Mouse (Mus musculus) right cerebral cortex, postnatal 14 days (tissue): ENCODE measurements around the gene E130309D02Rik.

Experiments
- DNase-seq: peaks from one replicate; pipeline ENCODE4 v3.0.0; 2022

The E130309D02Rik gene

GRCm38 (mm10) chr5:143308825-143309224, 6.3 kb downstream of the E130309D02Rik start:
- no peak for DNase-seq

DNA sequence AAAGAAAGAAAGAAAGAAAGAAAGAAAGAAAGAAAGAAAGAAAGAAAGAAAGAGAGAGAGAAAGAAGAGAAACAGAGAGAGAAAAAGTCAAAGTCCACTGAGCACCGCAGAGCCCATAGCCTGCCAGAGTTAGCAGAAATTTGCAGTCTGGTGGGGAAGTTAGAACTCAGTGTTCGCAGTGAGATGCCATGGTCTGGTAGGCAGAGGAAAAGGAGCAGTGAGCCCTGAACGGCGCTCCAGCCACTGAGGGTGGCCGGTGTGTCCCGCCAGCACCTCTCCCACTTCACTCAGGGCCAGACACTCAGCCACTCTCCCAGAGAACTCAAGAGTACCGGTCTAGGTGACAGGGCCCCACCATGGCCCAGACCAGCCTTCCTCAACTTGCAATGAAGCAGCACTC, 10.9 kb downstream of the E130309D02Rik start:
- DNase-seq = no peak

DNA sequence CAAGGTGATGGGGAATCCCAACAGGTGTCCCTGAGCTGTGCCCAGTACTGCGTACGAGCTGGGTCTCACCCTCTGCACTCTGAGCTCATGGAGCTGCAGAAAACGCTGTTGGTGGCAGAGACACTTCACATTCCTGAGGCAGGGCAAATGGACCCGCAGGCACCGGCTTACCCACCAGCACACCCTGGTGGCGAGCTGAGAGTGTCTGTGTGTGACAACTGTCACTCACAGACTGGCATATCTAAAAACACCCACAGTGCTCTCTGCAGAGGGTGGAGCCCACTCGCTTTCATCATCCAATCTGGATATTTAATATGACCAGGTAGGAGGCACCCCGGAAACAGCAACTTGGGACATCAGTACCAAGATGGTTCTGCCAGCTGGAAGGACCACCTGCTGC, 13.9 kb downstream of the E130309D02Rik start:
- no peak for DNase-seq

GRCm38 (mm10) chr5:143299686-143300085, 15.5 kb downstream of the E130309D02Rik start:
- peak; percentile 68 for DNase-seq

GRCm38 (mm10) chr5:143298391-143298790, 16.8 kb downstream of the E130309D02Rik start:
- no peak for DNase-seq

DNA sequence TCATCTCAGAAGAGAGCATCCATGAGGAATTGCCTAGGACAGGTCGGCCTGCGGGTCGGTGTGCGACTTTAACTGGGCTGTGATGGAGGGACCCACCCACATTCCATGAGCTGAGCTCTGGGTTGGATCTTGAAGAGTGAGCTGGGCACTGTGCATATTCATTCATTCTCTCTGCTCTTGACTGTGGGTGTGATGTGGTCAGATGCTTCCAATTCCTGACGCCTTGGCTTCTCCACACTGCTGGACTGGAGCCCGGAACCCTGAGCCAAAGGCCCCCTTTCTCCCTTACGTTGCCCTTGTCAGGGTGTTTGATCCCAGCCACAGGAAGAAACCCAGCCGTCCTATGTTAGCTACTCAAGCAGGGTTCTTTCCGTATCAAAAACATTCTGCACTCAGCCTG, 17.2 kb downstream of the E130309D02Rik start:
- DNase-seq = no peak

- no peak for DNase-seq
These were observed 19.8 kb downstream of the E130309D02Rik start for GRCm38 (mm10) chr5:143295330-143295729.

GRCm38 (mm10) chr5:143294862-143295261, 20.3 kb downstream of the E130309D02Rik start:
- DNase-seq = no peak

GRCm38 (mm10) chr5:143293404-143293803, 21.8 kb downstream of the E130309D02Rik start, which contains the start of gene Zfp853:
Gene Zfp853, minus strand, starts transcription at chr5:143293623.
- peak; percentile 41 for DNase-seq

GRCm38 (mm10) chr5:143292879-143293278, 22.3 kb downstream of the E130309D02Rik start:
- DNase-seq = no peak

GRCm38 (mm10) chr5:143289299-143289698, 25.9 kb downstream of the E130309D02Rik start:
- DNase-seq = no peak

DNA sequence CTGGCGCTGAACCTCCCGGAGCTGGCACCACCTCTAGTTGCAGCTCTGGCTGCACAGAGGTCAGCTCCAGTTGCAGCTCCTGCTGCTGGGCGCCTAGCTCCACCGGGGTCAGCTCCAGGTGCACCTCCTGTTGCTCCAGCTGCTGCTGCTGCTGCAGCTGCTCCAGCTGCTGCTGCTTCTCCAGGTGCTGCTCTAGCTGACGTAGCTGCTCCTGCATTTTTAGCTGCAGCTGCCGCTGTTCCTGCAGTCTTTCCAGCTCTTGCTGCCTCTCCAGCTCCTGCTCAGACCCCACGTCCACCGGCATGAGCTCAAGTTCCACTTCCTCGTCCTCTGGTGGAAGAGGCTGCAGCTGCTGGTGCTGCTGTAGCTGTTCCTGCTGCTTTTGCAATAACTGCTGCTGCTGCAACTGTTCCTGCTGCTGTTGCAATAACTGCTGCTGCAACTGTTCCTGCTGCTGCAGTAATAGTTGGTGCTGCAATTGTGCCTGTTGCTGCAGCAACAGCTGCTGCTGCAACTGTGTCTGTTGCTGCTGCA, 26.7 kb downstream of the E130309D02Rik start:
- DNase-seq = no peak

DNA sequence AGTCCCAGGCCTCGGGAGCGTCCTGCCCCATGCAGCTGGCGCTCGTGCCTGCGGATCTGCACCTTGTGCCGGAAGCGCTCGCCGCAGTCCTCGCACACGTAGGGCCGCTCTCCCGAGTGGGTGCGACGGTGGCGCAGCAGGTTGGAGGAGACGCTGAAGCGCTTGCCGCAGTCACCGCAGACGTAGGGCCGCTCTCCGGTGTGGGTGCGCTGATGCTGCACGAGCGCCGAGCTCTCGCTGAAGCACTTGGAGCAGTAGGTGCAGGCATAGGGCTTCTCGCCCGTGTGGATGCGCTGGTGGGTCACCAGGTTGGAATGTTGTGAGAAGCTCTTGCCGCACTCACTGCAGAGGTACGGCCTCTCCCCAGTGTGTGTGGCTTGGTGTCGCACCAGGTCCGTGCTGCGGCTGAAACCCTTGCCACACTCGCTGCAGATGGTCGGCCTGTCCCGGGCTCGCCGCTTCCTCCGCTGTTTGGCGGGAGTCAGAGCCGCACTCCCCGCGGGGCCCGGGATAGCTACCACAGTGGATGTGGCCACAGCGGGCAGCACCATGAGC, 27.3 kb downstream of the E130309D02Rik start:
- DNase-seq = no peak

DNA sequence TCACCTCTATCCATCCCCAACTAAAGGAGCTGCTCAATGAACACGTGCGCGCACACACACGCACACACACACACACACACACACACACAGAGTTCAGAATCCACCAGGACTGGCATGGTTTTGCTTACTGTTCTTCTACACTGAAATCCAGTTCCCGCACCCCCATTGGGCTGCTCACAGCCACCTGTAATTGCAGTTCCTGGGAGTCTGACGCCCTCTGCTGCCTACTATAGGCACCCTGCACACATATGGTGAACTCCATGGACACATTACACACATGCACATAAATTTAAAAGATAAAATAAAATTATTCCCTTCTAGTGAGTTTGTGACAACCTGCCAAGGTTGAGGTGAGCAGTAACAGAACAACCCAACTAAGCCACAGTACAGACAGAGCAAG, 30.4 kb downstream of the E130309D02Rik start:
- no peak for DNase-seq

DNA sequence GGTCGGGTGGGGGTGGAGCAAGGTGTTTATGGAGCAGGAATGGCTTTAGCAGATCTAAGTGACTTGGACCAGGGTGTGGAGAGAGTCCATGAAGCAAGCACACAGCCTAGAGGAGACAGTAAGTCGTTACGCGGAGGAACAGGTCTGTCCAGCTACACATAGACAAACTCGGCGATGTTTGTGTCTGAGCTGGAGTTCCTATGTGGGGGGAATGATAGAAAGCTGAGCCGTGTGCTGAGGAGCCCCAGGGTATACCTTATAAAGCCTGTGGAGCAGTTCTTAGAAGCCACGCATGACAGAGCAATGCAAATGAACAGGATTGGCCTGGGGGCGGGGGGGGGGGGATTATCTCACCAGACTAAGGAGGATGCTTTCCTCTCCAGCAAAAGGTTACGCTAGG, 35.9 kb downstream of the E130309D02Rik start:
- no peak for DNase-seq

- no peak for DNase-seq
These were observed 39.4 kb downstream of the E130309D02Rik start for GRCm38 (mm10) chr5:143275761-143276160.

GRCm38 (mm10) chr5:143272540-143273330, 42.4 kb downstream of the E130309D02Rik start:
- no peak for DNase-seq

GRCm38 (mm10) chr5:143272108-143272507, 43.1 kb downstream of the E130309D02Rik start:
- no peak for DNase-seq

DNA sequence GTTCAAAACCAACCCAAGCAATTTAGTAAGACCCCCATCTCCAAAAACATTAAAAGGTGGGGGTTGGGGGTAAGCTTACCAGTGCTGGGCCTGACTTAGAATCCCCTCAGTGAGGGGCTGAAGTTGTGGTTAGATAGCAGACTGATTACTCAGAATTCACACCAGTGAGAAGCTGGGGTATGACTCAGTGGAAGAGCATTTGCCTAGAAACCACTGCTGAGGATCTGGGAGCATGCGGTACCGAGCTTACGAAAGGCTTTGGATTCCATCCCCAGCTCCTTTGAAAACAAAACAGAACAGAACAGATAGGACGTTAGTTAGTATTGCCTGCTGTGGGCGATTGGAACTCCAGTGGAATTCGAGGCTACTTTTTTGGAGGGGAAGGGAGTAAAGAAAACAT, 43.5 kb downstream of the E130309D02Rik start:
- DNase-seq = no peak

- no peak for DNase-seq
These were observed 45.0 kb downstream of the E130309D02Rik start for GRCm38 (mm10) chr5:143270151-143270519.

GRCm38 (mm10) chr5:143269363-143270150, 45.6 kb downstream of the E130309D02Rik start, which contains the start of gene Zfp316:
Gene Zfp316, minus strand, starts transcription at chr5:143270022.
- peak; percentile 77 for DNase-seq

DNA sequence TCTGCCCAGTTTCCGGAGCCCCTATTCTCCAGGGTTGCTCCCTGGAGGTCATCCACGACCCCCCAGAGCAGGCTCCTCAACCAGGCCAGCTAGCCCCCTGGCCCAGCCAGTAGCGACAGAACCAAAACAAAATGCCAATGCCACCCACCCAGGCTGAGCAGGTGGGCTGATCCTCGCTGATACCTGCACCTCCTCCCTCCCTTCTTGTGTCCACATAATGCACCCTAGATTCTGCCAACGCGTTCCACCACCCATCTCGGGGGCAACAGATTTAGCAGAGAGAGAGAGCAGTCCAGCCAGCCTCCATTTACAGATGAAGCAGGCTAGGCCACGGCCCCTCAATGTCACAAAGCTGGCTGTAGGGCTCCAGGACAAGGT, 46.2 kb downstream of the E130309D02Rik start:
- no peak for DNase-seq

DNA sequence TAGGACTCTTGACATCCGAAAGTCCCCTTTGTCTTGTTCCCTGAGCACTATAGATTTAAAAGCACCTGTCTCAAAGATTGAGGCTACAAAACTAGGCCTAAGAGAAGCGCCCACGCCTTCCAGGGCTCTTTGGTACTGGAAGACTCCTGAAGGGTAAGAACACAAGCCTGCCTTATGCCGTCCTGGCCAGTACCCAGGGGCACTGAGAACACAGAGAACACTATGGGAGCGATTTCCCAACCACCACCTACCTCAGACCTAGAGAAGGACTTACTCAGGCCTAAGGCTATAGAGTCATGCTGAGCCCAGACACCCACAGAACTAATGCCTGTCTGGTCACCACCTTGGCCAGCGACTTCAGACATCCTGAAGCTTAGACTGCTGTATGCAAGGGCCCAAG, 48.4 kb downstream of the E130309D02Rik start:
- no peak for DNase-seq
